Mouse (Mus musculus): Measurements from ENCODE around the gene Olfr1118.
"Not testable (repeated sequence)": the region's sequence is repeated elsewhere in the genome, so short reads cannot be mapped to it uniquely, and the experiment has no call there.

Olfr1118 gene

DNA sequence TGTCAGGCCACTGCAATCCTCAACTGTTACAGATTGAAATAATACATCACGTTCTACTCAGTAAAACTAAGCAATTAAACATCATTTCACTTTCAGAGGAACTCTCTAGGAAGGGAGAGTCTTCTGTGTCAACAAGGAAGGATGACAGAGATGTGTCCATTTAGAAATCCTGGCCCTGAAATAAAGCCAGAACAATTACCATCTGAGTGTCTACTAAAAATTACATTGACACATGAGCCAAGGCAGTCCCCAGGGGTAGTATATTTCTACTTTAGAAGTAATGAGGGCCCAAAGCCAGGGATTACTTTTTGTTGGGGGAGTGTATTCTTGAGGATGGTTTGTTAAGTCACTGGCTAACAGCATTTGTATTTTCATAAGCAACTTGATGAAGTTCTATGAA lies at the start of gene Olfr1118:
Gene Olfr1118, plus strand, starts transcription at position 301 of the 400 bp plus-strand sequence.
- no peak for DNase-seq (ENCODE audit: low read depth in 1 of 2, low spot score in 2 of 2)

DNA sequence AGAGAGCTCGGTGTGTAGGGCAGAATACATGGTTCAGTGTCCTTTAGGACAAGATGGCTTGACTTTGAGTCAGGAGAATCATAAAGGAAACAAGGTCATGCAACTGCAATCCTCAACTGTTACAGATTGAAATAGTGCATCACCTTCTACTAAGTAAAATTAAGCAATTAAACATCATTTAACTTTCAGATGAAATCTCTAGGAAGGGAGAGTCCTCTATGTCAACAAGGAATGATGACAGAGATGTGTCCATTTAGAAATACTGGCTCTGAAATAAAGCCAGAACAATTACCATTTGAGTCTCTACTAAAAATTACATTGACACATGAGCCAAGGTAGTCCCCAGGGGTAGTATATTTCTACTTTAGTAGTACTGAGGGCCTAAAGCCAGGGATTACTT lies 40.1 kb upstream of the Olfr1118 start, which contains the start of gene Olfr1116:
Gene Olfr1116, plus strand, starts transcription at position 301 of the 400 bp plus-strand sequence.
- no peak for DNase-seq (ENCODE audit: low read depth in 1 of 2, low spot score in 2 of 2)

DNA sequence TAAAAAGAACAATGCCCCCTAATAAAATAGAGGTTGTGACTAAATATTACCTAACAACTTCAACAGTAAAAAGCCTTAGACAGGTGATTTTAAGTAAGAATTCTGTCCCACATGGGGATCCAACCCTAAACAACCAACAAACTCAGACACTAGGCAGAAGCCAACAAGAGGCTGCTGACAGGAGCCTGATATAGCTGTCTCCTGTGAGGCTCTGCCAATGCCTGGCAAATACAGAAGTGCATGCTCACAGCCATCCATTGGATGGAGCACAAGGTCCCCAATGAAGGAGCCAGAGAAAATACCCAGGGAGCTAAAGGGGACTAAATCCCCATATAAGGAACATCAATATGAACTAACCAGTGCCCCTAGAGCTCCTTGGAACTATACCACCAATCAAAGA lies 13.4 kb upstream of the Olfr1118 start:
- not testable (repeated sequence) for DNase-seq (ENCODE audit: low read depth in 1 of 2, low spot score in 2 of 2)

DNA sequence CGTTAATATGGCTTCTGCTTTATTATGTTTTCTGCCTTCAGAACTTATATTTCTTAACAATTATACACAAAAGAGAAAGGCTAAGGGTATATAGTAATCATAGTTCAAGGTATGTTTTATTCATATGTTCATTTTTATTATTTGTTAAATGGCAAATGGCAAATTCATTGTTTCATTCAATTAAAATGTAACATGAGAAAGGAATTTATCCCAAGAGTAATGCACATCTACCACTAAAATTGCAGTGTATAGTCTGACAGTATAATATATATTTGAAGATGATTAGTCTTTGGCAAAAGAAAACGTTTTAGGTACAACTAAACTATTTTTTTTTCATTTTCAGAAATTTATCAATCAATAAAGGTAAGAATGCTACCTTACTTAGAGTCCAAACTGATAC lies 47.1 kb downstream of the Olfr1118 start, which contains the start of gene Olfr1120:
Gene Olfr1120, plus strand, starts transcription at position 301 of the 400 bp plus-strand sequence.
- no peak for DNase-seq (ENCODE audit: low read depth in 1 of 2, low spot score in 2 of 2)

DNA sequence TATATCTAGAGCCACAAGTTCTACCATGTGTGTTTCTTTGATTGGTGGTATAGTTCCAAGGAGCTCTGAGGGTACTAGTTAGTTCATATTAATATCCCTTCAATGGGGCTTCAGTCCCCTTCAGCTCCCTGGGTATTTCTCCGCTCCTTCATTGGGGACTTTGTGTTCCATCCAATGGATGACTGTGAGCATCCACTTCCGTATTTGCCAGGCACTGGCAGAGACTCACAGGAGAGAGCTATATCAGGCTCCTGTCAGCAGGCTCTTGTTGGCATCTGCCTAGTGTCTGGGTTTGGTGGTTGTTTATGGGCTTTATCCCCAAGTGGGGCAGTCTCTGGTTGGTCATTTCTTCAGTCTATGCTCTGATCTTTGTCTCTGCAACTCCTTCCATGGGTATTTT lies 52.7 kb downstream of the Olfr1118 start:
- not testable (repeated sequence) for DNase-seq (ENCODE audit: low read depth in 1 of 2, low spot score in 2 of 2)

All from monocyte, adult 2 months (primary cell).